Mouse (Mus musculus) left cerebral cortex, adult 11 months (tissue): ENCODE measurements at regions not wholly inside any gene's neighbourhood (a gene's known extent, or its start where the extent isn't known, plus 50 kb on each side); places are given as distances from the start of the nearest gene placed in this dataset.
"Not testable (repeated sequence)": the region's sequence is repeated elsewhere in the genome, so short reads cannot be mapped to it uniquely, and the experiment has no call there.

ENCODE experiments used
- DNase-seq: peaks from one replicate; pipeline ENCODE4 v3.0.0; 2022; ENCODE audit warnings: low spot score

DNA sequence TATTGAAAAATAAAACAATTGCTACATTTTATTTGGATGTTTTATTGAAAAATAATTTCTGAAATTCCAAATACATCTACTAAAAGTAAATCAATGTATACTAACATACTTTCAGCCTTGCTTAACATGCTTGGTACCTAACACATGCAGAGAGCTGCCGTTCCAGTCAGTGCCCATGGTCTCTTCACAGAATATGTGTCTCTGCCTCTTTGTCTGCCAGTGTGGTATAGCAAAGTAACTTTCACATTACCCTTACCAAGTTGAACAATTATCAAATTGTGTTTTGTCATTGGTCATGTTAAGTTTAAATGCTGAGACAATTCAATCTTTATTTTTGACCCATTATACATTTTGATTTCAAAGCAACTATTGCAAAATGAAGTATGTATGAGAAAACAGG lies 1159.2 kb upstream of the Foxg1 start:
- DNase-seq: no peak

DNA sequence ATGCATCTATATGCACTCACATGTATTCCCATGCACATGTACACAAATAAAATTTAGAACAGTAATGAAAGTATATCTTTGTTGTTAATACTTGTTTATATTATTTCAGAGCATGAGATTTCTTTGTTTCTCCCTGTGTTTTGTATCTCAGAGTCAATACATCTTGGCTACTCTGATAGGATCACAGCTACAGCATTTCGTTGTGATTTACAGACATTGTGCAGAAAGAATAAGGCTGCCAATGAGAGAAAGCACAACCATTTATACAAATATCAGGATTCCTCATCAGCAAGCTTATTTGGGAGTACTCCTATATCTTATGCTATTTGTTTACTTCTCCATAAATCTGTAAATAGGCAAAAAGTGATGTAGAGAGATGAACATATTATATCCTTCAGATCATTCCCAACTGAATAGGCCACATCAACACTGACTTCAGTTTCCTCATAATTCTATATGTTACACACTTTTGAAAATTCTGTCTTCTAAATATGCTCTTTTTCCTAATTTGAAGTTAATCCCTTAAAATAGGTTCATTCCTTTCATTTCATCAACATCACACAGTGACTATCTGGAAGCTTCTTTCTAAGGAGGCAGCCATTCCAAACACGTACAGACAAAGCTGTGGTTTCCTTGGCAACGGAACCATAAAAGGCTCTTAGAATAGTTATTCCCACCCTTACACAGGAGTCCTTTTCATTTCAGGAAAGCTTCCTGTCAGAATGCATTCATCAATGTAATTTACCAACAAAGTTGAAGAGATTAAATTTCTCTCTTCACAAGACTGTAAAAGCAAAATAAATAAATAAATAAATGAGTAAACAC lies 1160.3 kb upstream of the Foxg1 start:
- no peak for DNase-seq

DNA sequence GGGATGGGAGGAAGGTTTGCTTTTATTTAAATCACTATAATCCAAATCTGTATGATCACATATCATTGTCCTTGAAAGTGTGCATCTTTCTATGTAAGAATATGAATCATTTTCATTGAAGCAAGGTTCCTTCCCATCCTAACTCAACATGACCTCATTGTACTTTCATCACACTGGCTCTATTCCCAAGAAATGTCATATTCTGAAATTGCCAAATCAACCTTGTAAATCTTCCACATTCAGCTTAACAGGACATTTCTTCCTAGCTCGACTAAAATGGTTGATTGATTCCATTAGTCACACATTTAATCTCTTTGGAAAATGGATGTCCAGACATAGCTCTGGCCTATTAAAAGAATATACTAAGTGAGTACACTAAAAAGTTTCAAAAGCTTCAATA lies 1200.6 kb upstream of the Foxg1 start:
- no peak for DNase-seq

DNA sequence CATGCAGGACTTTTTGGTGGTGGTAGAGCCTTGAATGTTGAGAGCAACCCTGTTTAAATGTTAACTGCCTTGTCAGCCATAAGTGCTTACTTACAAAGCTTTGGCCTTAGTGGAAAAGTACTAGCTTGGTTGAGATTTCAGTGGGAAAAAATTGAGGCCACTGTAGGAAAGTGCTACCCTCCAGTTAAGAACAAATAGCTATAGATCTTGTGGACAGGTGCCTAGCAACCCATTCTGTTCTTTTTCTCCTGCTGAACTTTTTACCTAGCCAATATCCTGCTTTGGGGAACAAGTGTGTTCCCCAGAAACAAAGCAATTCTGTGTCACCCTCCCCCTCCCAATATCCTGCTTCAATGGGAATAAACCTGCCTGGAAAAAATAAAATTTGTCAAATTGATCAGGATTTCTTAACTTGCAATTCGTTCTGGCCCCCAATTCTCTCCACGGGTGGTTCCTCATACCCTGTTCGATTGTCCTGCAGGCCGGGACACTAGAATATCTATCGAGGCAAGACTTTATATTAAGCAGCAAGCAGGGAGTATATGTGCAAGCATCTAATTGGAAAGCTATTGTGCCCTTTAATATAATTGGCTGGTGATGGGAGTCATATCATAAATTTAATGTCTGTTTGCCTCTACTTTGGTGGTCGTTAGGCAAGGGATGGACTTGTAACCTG lies 1208.4 kb upstream of the Foxg1 start:
- no peak for DNase-seq

DNA sequence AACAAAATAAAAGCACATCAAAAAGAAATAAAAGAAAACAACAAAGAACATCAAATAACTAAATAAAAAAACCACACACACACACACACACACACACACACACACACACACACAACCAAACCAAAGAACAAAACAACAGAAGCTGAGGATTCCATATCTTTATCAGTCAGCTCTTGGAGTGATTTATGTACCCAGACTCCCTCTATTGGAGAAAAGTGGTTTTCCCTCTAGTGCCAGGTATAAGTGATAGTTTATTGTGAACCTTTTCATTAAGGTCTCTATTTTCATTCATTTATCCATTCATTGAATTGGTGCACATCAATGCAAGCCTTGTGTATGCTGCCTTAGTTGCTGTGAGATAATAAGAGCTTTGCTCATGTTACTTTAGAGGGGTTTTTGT lies 1236.3 kb upstream of the Foxg1 start:
- no peak for DNase-seq

DNA sequence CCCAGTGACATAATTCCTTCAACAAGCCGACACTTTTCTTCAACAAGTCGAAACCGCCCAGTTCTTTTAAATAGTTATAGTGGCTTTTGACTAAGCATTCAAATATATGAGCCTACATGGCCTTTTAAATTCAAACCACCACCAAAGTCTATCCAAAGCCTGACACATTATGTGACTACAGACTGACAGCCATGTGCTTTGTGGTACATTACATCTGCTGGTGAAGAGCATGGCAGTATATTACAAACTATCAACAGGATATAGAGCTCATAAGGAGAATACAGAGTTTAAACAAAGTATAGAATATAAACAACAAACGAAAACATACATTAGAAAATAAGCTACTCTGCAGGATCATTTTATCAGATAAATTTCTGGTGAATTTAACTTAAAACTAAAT lies 1259.5 kb upstream of the Foxg1 start:
- DNase-seq: no peak

DNA sequence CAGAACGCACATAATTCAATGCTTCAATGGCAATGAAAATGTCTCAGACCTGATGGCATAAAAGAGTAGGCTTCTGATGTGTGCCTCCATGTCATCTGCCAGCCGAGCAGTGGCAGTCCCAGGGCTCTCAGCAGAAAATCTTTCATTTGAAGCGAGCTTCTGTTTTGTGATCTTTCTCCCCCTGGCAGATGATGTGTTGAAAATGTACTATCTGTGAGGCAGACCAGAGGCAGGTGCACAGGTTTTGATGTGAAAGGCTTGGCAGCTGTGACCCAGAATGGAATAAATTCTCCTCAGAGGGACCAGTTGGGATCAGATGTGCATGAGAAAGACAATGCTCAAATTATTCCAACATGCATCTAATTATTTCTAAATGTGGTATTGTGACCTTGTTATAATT lies 1281.0 kb upstream of the Nova1 start:
- DNase-seq: no peak

DNA sequence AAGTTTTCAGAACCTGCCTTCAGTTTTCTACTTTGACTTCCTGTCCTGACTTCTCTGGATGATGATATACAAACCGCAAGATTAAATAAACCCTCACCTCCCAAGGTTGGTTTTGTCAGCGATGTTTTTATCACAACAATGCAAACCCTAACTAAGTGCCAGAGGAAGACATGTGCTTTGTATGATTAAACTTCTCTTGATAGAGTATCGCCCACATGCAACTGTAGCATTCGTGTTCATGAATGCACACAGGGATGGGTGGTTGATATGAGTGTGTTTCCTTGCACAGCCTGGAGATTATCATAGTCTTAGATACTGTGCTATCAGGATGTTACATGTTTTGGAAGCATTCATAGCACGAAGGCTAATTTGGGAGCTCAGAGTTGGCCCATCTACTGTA lies 1268.3 kb upstream of the Nova1 start:
- DNase-seq: no peak

DNA sequence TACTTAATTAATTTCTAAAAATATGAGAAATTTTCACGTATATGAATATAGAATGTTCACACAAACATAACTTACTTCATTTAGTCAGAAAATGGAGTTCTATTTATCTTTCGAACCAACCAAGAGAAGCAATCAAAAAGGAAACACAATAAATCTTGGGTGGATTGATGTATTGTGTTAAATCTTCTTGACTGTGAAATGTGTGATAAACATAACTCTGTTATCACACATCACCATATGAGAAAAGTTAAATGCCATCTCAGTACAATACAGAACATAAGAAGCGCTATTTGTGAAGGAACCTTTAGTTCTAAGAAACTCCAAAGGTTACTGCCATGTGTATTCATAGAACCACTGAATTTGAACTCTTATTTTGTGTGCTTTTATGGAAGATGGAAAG lies 1264.6 kb upstream of the Nova1 start:
- DNase-seq: no peak

DNA sequence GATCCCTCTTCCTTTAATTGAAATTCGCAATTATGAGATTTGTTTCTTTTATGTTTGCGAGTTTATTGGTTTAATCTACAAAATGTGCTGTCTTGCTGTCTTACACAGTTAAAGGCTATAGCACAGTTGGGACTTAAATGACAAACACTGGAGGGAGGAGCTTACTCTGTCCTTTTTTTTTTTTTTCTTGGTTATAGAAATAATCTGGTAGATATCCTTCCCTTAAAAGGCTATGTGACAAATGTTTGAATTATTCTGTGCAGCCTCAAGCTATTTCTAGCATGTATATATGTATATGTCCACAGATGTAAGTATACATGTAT lies 1243.9 kb upstream of the Nova1 start:
- no peak for DNase-seq

DNA sequence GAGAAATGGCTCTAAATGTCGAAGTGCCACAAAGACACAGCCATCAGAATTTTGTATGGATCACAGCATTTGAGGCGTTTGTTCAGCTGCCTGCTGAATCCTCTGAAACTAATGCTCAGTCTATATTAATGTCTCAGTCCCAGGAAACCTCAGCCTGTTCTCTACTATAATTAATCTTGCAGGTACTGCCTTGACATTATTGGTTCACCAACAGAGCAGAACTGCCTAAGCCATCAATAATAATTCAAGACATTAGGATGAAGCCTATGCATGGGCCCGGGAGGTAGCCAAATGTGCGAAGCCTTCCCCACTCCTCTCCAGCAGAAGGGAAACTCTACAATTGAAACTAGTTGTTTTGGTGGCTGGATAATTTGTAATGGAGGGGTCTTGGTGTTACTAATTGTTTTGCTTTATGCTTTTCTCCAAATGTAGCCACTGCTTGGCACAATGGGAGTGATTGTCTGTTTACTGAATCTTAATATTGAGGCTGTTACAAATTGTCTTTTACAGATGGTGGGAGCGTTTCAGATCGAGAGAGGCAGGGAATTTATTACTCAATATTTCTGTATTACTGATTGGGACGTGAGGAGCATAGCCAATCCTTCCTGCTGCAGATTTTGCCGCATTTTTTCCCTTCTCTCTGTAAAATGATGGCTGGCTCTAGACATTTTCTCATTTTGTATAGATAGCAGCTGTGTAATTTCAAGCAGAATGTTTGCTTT lies 1243.3 kb upstream of the Nova1 start:
- no peak for DNase-seq

DNA sequence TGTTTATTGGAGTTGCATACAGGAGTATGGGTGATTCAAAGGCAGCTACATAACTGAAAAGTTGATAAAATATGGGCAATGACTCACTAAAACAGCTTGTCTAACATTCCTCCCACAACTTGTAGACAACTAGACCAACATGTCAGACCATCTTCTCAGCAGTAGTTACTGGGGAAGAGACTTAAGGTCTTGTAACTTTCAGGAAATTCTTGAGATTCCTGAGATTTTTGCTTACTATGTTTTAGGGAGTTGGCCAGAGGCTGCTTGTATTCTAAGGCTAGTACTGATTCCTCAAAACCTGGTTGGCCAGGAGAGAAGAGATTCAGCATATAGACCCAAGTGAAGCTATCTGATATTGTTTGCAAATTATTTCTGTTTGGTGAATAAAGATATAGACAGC lies 1201.7 kb upstream of the Nova1 start:
- DNase-seq: no peak

DNA sequence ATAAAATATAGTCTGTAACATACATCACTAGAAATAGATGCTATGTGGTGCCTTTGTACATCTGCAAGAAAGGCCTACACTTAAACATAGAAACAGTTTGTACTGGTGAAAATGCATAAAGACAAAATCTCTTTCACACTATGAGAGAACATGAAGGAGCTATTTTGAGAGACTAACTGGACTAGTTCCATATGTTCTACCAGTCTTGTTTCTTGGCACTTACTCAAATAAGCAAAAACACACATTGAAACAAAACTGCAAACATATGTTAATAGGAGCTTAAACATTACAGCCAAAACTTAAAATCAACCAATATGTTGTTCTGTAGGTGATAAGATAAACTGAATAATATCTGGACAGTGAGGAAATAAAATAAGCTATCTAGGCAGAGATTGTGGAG lies 1157.1 kb upstream of the Nova1 start:
- DNase-seq: peak; percentile 4

DNA sequence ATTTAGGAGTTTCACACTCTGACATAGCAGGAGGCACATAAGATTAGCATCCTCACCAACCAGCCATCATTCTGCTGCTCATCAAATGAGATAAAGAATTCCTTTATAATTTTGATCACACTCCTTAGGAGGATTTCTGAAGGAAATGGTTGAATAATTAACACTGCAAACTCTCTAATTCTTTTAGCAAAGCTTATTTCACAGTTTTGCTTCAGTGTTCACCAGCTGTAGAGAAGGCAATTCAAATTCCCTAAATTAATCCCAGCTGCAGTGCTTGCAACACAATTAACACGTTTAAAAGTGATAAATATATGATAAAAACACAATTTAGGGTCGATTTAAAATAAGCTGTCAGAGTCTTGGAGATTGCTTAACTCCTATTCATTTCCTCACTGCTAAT lies 1150.9 kb upstream of the Nova1 start:
- DNase-seq: no peak

DNA sequence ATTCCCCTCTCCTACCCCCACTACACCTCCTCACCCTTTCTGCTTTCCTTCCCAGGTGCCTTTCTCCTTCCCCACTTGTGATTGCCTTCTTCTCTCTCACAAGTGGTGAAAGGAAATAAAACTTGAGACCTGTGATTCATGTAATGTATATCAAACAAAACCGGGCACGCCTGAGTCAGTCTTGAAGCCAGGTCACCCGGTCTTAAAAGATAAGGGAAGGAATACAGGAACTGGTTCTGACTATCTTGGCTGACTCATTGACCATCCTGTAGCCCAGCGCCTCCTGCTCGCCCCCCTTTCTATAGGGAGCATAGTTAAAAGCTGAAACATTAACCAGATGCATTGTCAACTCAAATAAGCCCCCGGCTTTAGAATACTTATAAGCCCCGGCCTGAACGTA lies 1135.6 kb upstream of the Nova1 start:
- DNase-seq: no peak

DNA sequence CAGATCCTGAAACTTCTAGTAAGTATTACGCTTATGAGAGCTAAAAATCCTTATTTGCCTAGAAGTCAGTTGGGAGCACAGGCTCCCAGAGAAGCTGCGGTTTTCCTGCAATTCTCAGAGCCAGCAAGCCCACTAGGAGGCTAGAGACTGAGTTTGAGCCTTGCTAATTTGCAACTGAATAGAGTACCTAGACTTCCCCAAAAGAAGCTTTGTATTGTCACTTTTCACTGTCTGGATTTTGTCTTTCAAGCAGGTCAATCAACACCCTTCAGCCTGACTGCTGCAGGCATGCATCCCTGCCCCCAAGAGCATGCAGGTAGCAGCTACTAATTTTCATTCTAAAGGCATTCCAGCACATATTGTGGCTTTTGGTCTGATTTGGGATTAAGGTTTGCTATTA lies 1120.8 kb upstream of the Nova1 start:
- DNase-seq: not testable (repeated sequence)

DNA sequence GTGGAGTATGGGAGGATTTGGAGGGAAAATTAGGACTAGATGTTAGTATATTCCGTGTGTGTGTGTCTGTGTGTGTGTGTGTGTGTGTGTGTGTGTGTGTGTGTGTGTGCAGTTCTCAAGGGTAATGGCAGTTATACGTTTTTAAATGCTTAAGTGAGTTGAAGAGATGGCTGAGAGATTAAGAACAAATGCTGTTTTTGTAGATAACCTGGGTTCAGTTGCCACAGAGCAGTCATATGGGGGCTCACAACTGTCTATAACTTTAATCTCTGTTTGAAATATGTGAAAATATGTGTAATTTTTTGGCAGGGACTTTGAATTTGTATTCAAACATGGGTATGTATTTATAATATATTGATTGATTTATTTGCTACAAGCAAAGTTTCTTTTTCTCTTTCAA lies 1108.3 kb upstream of the Nova1 start:
- no peak for DNase-seq
